Mouse (Mus musculus) stomach, embryonic 16.5 days (tissue): ENCODE measurements around the gene Acaca. TPM values are rescaled to one million over a fixed set of nuclear protein-coding genes. Genes with fewer than 3 reads are reported as not detected.

Source experiments
- ATAC-seq: fragments of 200-750 bp; cut with Nextera tagmentation; 2 replicates; pipeline ENCODE4 v1.8.0; 2017; ENCODE audit warnings: moderate number of reproducible peaks, moderate TSS enrichment; ENCODE audit not compliant: insufficient read depth, low FRiP score
- H3K27ac ChIP-seq: fragments of 300-500 bp; sonication (generic); 2 replicates; pipeline ENCODE4 v1.5.1; 2014; ENCODE audit warnings: low read length
- H3K27me3 ChIP-seq: fragments of 300-500 bp; sonication (generic); 2 replicates; pipeline ENCODE4 v1.6.1; 2014; ENCODE audit warnings: low read length, control low read depth, mixed read lengths; ENCODE audit not compliant: control insufficient read depth, insufficient read depth
- H3K36me3 ChIP-seq: fragments of 300-500 bp; sonication (generic); 2 replicates; pipeline ENCODE4 v1.6.1; 2014; ENCODE audit warnings: low read length; ENCODE audit not compliant: control insufficient read depth, insufficient read depth
- H3K4me1 ChIP-seq: fragments of 300-500 bp; sonication (generic); 2 replicates; pipeline ENCODE4 v1.6.1; 2014; ENCODE audit warnings: low read length, control low read depth, mixed read lengths; ENCODE audit not compliant: control insufficient read depth, insufficient read depth
- H3K4me2 ChIP-seq: fragments of 300-500 bp; sonication (generic); 2 replicates; pipeline ENCODE4 v1.6.1; 2014; ENCODE audit warnings: low read depth, low read length, mixed read lengths
- H3K4me3 ChIP-seq: fragments of 300-500 bp; sonication (generic); replicated peaks from 2 replicates; pipeline ENCODE4 v1.5.1; 2014; ENCODE audit warnings: mild to moderate bottlenecking, low read length
- H3K9ac ChIP-seq: fragments of 300-500 bp; sonication (generic); 2 replicates; pipeline ENCODE4 v1.6.1; 2014; ENCODE audit warnings: low read length
- H3K9me3 ChIP-seq: fragments of 300-500 bp; sonication (generic); replicated peaks from 2 replicates; pipeline ENCODE4 v1.6.1; 2016; ENCODE audit warnings: low read length, control low read depth; ENCODE audit not compliant: control insufficient read depth
- WGBS: fragments of 180-500 bp; shearing (Covaris S2); extraction: QIAGEN DNeasy Blood & Tissue Kit; methylation state at CpG from one replicate; pipeline ENCODE4 v1.1.7; 2014; 5-methylcytosine and 5-hydroxymethylcytosine counted together
- polyA plus RNA-seq: library from polyadenylated mRNA; unstranded; fragments of >200 nt; fragmentation: Nextera tagmentation; extraction: Ambion mirVana; gene quantifications from 2 replicates; pipeline ENCODE4 v1.2.1, GENCODE M21; 2015

Gene Acaca
- polyA plus RNA-seq, 1 experiment from 2014 or later, result 16.1 TPM

GRCm38 (mm10) chr11:84107137-84107536, 22.3 kb upstream of the Acaca start:
- WGBS, result 69% methylated on average over 2 of the region's 2 CpGs
- ATAC-seq, result no peak
- H3K36me3 ChIP-seq, result peaks cover 23% of the 10 kb centered on the region

GRCm38 (mm10) chr11:84113623-84114022, 15.8 kb upstream of the Acaca start:
- WGBS, result 90% methylated on average over 5 of the region's 5 CpGs
- H3K27ac ChIP-seq, result no peak overlapping the region
- ATAC-seq, result no peak
- peaks cover 20% of the 10 kb centered on the region for H3K36me3 ChIP-seq
- H3K4me3 ChIP-seq, result no peak overlapping the region
- H3K4me2 ChIP-seq, result no peak overlapping the region
- no peaks in the 10 kb centered on the region for H3K9me3 ChIP-seq
- no peaks in the 10 kb centered on the region for H3K4me1 ChIP-seq
- no peaks in the 10 kb centered on the region for H3K27me3 ChIP-seq
- no peak overlapping the region for H3K9ac ChIP-seq

More at GRCm38 (mm10) chr11:84107137-84107536, 22.3 kb upstream of the Acaca start:
- H3K9me3 ChIP-seq, result no peaks in the 10 kb centered on the region
- H3K27me3 ChIP-seq, result no peaks in the 10 kb centered on the region
- no peak overlapping the region for H3K4me3 ChIP-seq
- H3K4me1 ChIP-seq, result no peaks in the 10 kb centered on the region
- H3K9ac ChIP-seq, result no peak overlapping the region
- H3K4me2 ChIP-seq, result no peak overlapping the region
- no peak overlapping the region for H3K27ac ChIP-seq

- Histone ChIP-seq H3K9ac (no peak overlapping the region), H3K4me2 (no peak overlapping the region), H3K27me3 (no peaks in the 10 kb centered on the region), H3K4me1 (0 out of 2 replicates have a peak, but pooled peaks cover under 1% of the 10 kb centered on the region), H3K4me3 (no peak overlapping the region), H3K27ac (no peak overlapping the region), H3K9me3 (no peaks in the 10 kb centered on the region), H3K36me3 (peaks cover 24% of the 10 kb centered on the region; the same call in 1 of the 2 replicates)
- ATAC-seq, result no peak
- 71% methylated on average over 9 of the region's 9 CpGs for WGBS
Observed at GRCm38 (mm10) chr11:84115646-84116045, 13.8 kb upstream of the Acaca start.

GRCm38 (mm10) chr11:84116221-84116620, 13.3 kb upstream of the Acaca start:
- H3K4me3 ChIP-seq, result no peak overlapping the region
- no peaks in the 10 kb centered on the region for H3K27me3 ChIP-seq
- ATAC-seq, result no peak
- no peak overlapping the region for H3K4me2 ChIP-seq
- WGBS, result 63% methylated on average over 2 of the region's 2 CpGs
- 0 out of 2 replicates have a peak, but pooled peaks cover 6% of the 10 kb centered on the region for H3K4me1 ChIP-seq
- peaks cover 23% of the 10 kb centered on the region; the same call in 1 of the 2 replicates for H3K36me3 ChIP-seq
- no peak overlapping the region for H3K27ac ChIP-seq
- no peak overlapping the region for H3K9ac ChIP-seq
- no peaks in the 10 kb centered on the region for H3K9me3 ChIP-seq

- Histone ChIP-seq H3K4me3 (no peak overlapping the region), H3K9ac (no peak overlapping the region), H3K4me2 (no peak overlapping the region), H3K27ac (no peak overlapping the region), H3K36me3 (peaks cover 23% of the 10 kb centered on the region; the same call in 1 of the 2 replicates), H3K9me3 (no peaks in the 10 kb centered on the region), H3K4me1 (0 out of 2 replicates have a peak, but pooled peaks cover 9% of the 10 kb centered on the region), H3K27me3 (no peaks in the 10 kb centered on the region)
- 89% methylated on average over 4 of the region's 4 CpGs for WGBS
- ATAC-seq, result no peak
Observed at GRCm38 (mm10) chr11:84117431-84117830, 12.0 kb upstream of the Acaca start.

- 59% methylated on average over 12 of the region's 12 CpGs for WGBS
- Histone ChIP-seq H3K27me3 (no peaks in the 10 kb centered on the region), H3K9me3 (no peaks in the 10 kb centered on the region), H3K4me1 (0 out of 2 replicates have a peak, but pooled peaks cover 9% of the 10 kb centered on the region), H3K27ac (peak overlapping the region; percentile 60), H3K9ac (no peak overlapping the region), H3K4me2 (no peak overlapping the region), H3K36me3 (peaks cover 25% of the 10 kb centered on the region; the same call in 1 of the 2 replicates), H3K4me3 (no peak overlapping the region)
- peak; percentile 69; the same call in 1 of the 2 replicates for ATAC-seq
Observed at GRCm38 (mm10) chr11:84121051-84121956, 8.2 kb upstream of the Acaca start.

- Histone ChIP-seq H3K4me3 (no peak overlapping the region), H3K27me3 (no peaks in the 10 kb centered on the region), H3K36me3 (0 out of 2 replicates have a peak, but pooled peaks cover 2% of the 10 kb centered on the region), H3K9me3 (no peaks in the 10 kb centered on the region), H3K4me2 (no peak overlapping the region), H3K4me1 (no peaks in the 10 kb centered on the region), H3K27ac (no peak overlapping the region), H3K9ac (no peak overlapping the region)
- ATAC-seq, result no peak
- WGBS, result 74% methylated on average over 4 of the region's 4 CpGs
Observed at GRCm38 (mm10) chr11:84127977-84128376, 1.5 kb upstream of the Acaca start.

- H3K27me3 ChIP-seq, result no peaks in the 10 kb centered on the region
- peak overlapping the region; percentile 93 for H3K9ac ChIP-seq
- H3K27ac ChIP-seq, result no peak overlapping the region
- ATAC-seq, result no peak; the same call in 1 of the 2 replicates
- H3K4me1 ChIP-seq, result no peaks in the 10 kb centered on the region
- peak overlapping the region; percentile 71 for H3K4me3 ChIP-seq
- peak overlapping the region; percentile 91 for H3K4me2 ChIP-seq
- 7% methylated on average over 11 of the region's 11 CpGs for whole genome bisulfite sequencing
- H3K36me3 ChIP-seq, result 0 out of 2 replicates have a peak, but pooled peaks cover 2% of the 10 kb centered on the region
- H3K9me3 ChIP-seq, result no peaks in the 10 kb centered on the region
Observed at GRCm38 (mm10) chr11:84129799-84130185, 320 bp downstream of the Acaca start.

- 90% methylated on average over 2 of the region's 2 CpGs for WGBS
- no peak overlapping the region for H3K4me2 ChIP-seq
- no peaks in the 10 kb centered on the region for H3K27me3 ChIP-seq
- H3K36me3 ChIP-seq, result no peaks in the 10 kb centered on the region
- H3K9me3 ChIP-seq, result no peaks in the 10 kb centered on the region
- H3K4me3 ChIP-seq, result no peak overlapping the region
- no peak overlapping the region for H3K9ac ChIP-seq
- ATAC-seq, result no peak
- no peak overlapping the region for H3K27ac ChIP-seq
- H3K4me1 ChIP-seq, result no peaks in the 10 kb centered on the region
Observed at GRCm38 (mm10) chr11:84134331-84134860, 4.9 kb downstream of the Acaca start.
